9 mouse cellular contexts compared by ENCODE assay signal in the genomic region with DNA sequence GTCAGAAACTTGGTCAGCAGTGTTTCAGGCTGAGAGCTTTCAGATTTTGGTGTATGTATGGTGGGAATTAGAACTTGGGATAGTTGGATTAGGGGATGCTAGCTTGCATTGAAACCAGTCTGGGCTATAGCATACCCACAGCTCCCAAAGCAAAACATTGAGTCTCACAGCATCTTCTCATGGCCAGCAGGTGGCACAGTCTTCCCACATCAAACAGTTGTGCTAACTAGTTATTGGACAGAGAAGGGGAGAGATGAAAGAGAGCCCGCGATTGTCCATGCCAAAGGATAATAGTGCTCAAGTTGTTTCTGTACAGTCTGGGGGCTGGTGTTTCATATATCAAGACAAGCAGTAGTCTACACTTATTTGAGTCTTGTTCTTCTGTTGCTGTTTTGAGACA. TPM values are rescaled to one million over a fixed set of nuclear protein-coding genes. Genes with fewer than 3 reads are reported as not detected.
DNase-seq lines count a peak whose midpoint lies in the region; ATAC-seq and TF ChIP-seq lines count a peak whose summit lies in the region.
"Had no signal": no experiment of that assay in that cellular context is flagged by ENCODE, and none has a peak within 500 bp of the region (broad histone marks: within the 10 kb centered on the region; RNA-seq: fewer than 3 reads in every experiment).

No protein-coding gene starts in this region.

- no peaks in the 10 kb centered on the region for H3K27me3 ChIP-seq in MEL (ENCODE audit: control insufficient read depth in 1 of 2, insufficient read depth in 2 of 2, low read length in 2 of 2)
- H3K27me3 ChIP-seq in limb, embryonic 11.5 days (ENCODE audit: control insufficient read depth, insufficient read depth, low read length) = no peaks in the 10 kb centered on the region

- 45% methylated on average over 2 of the region's 2 CpGs for WGBS in limb, embryonic 11.5 days

- peaks cover 3% of the 10 kb centered on the region; the same call in 1 of the 2 replicates for H3K79me2 ChIP-seq in MEL (ENCODE audit: control insufficient read depth, insufficient read depth, low read length, poor library complexity)

- no peak overlapping the region for H3K27ac ChIP-seq in MEL (ENCODE audit: control insufficient read depth, low read depth, low read length)
- no peak overlapping the region for H3K27ac ChIP-seq in limb, embryonic 11.5 days (replicated peaks; ENCODE audit: low read depth, low read length)

- H3K36me3 ChIP-seq in MEL (ENCODE audit: control insufficient read depth in 1 of 2, insufficient read depth in 2 of 2, low read length in 2 of 2) = no peaks in the 10 kb centered on the region; a peak in 1 of 4 replicates
- H3K36me3 ChIP-seq in limb, embryonic 11.5 days (ENCODE audit: control insufficient read depth, insufficient read depth, low read length) = no peaks in the 10 kb centered on the region

- TF ChIP-seq CTCF in MEL (IDR thresholded peaks at IDR 0.05 in 2 of 3, conservative IDR thresholded peaks at IDR 0.05 in 1 of 3; ENCODE audit: control insufficient read depth in 1 of 3, insufficient read depth in 1 of 3, low read depth in 2 of 3, low read length in 3 of 3, poor library complexity in 1 of 3, severe bottlenecking in 1 of 3) = peak; percentile 68 to 85 (median 69)

- H3K4me2 ChIP-seq in limb, embryonic 11.5 days (ENCODE audit: low read depth, severe bottlenecking) = no peak overlapping the region

- DNase-seq in layer of hippocampus, adult 11-12 months (ENCODE audit: low spot score) = peak; percentile 63
- DNase-seq in layer of hippocampus, adult 9-10 months (ENCODE audit: low spot score) = no peak
- DNase-seq in MEL (ENCODE audit: low read depth, low spot score) = peak; percentile 73
- peak; percentile 55 to 65 for DNase-seq in cerebellum, postnatal 10 days
- DNase-seq in limb, embryonic 11.5 days (ENCODE audit: low spot score) = peak; percentile 36
- peak; percentile 68 for DNase-seq in retina, embryonic 14.5 days (ENCODE audit: low spot score)
- no peak for DNase-seq in urinary bladder, postnatal 4 days (ENCODE audit: low spot score in 2 of 2)

- no peaks in the 10 kb centered on the region for H3K9me3 ChIP-seq in MEL (replicated peaks; ENCODE audit: insufficient read depth, low read length)
- no peaks in the 10 kb centered on the region for H3K9me3 ChIP-seq in limb, embryonic 11.5 days (ENCODE audit: control insufficient read depth, low read length)

- H3K9ac ChIP-seq in MEL (ENCODE audit: control insufficient read depth, low read depth, low read length, poor library complexity, severe bottlenecking) = no peak overlapping the region
- no peak overlapping the region for H3K9ac ChIP-seq in limb, embryonic 11.5 days (ENCODE audit: low read length)

- H3K4me1 ChIP-seq in MEL (ENCODE audit: control insufficient read depth in 1 of 2, insufficient read depth in 2 of 2, low read length in 2 of 2) = peaks cover 0 to 17% of the 10 kb centered on the region in 2 experiments; a peak in 2 of 4 replicates
- H3K4me1 ChIP-seq in limb, embryonic 11.5 days (ENCODE audit: control insufficient read depth, insufficient read depth, low read length) = no peaks in the 10 kb centered on the region

- TF ChIP-seq RAD21 in MEL (IDR thresholded peaks at IDR 0.05; ENCODE audit: low read depth, low read length) = peak; percentile 76

- no peak overlapping the region for H3K4me3 ChIP-seq in MEL (ENCODE audit: control insufficient read depth in 1 of 2, insufficient read depth in 1 of 2, low read depth in 2 of 2, low read length in 2 of 2)
- H3K4me3 ChIP-seq in limb, embryonic 11.5 days (ENCODE audit: low read depth, low read length) = no peak overlapping the region
- H3K4me3 ChIP-seq: myocyte had no signal

- no peak for TF ChIP-seq POLR2A in MEL (IDR thresholded peaks at IDR 0.05; ENCODE audit: control insufficient read depth in 1 of 2, insufficient read depth in 1 of 2, low read depth in 1 of 2, low read length in 2 of 2, poor library complexity in 1 of 2)

- TF ChIP-seq EP300 in MEL (IDR thresholded peaks at IDR 0.05; ENCODE audit: low read depth in 1 of 2, low read length in 2 of 2) = no peak

- peak; percentile 53 for ATAC-seq in granulocyte monocyte progenitor cell, adult 5-6 weeks (replicated peaks; ENCODE audit: poor library complexity, severe bottlenecking)
- no peak for ATAC-seq in limb, embryonic 11.5 days (ENCODE audit: insufficient number of reproducible peaks, low FRiP score, low TSS enrichment, low read depth)

TF ChIP-seq in MEL, 35 proteins besides CTCF, POLR2A, EP300 and RAD21:
- peak; percentile 70 for TF ChIP-seq SMC3 (IDR thresholded peaks at IDR 0.05; ENCODE audit: low read depth, low read length)
- no peak for TF ChIP-seq NELFE (IDR thresholded peaks at IDR 0.05; ENCODE audit: low read depth, low read length)
- peak; percentile 49; the same call in 1 of the 2 replicates for TF ChIP-seq ZC3H11A (IDR thresholded peaks at IDR 0.05; ENCODE audit: low read depth, low read length)

RNA-seq across cellular contexts. Expression of a gene that starts 8.8 kb away (rescaled TPM):
- total RNA-seq in MEL (2012; rRNA removed) = 6.9 and 7.1 TPM in 2 replicates
- polyA plus RNA-seq in MEL (2012; ENCODE audit: insufficient read depth in 1 of 2, insufficient read length in 2 of 2, low read depth in 1 of 2, low replicate concordance in 2 of 2, missing spikeins in 1 of 2) = 10 to 100 TPM in 1 of 2 experiments, not detected in 1; 10.3 TPM
- 8.0 and 12.8 TPM in 2 replicates for total RNA-seq in granulocyte monocyte progenitor cell, adult 5-6 weeks (2014; fragmentation: Nextera tagmentation)
- total RNA-seq in granulocyte monocyte progenitor cell, adult 5-6 weeks (2017) = 16.7 and 22.3 TPM in 2 replicates
- 23.3 and 26.2 TPM in 2 replicates for polyA plus RNA-seq in limb, embryonic 11.5 days (2014; fragmentation: Nextera tagmentation; extraction: Ambion mirVana)

RNA-seq across cellular contexts. Expression of a gene that starts 57.6 kb away (rescaled TPM):
- 34.7 and 37.9 TPM in 2 replicates for total RNA-seq in MEL (2012; rRNA removed)
- 10 to 100 TPM in 1 of 2 experiments, not detected in 1; 36.1 TPM for polyA plus RNA-seq in MEL (2012; ENCODE audit: insufficient read depth in 1 of 2, insufficient read length in 2 of 2, low read depth in 1 of 2, low replicate concordance in 2 of 2, missing spikeins in 1 of 2)
- 62.2 and 62.7 TPM in 2 replicates for total RNA-seq in granulocyte monocyte progenitor cell, adult 5-6 weeks (2014; fragmentation: Nextera tagmentation)
- total RNA-seq in granulocyte monocyte progenitor cell, adult 5-6 weeks (2017) = 87.8 and 97.8 TPM in 2 replicates
- 70.8 and 72.2 TPM in 2 replicates for polyA plus RNA-seq in limb, embryonic 11.5 days (2014; fragmentation: Nextera tagmentation; extraction: Ambion mirVana)

Comparison
In these comparisons a context has a peak if more than half of its experiments do, and no peak if none do; other contexts are left out.
1. DNase-seq: peak in layer of hippocampus, adult 11-12 months (single experiment), MEL (single experiment), cerebellum, postnatal 10 days (2 of 2), limb, embryonic 11.5 days (single experiment) and retina, embryonic 14.5 days (single experiment); none in layer of hippocampus, adult 9-10 months (single experiment) and urinary bladder, postnatal 4 days (0 of 2).